Mouse (Mus musculus) kidney, adult 18-20 months (tissue): ENCODE measurements around the gene Sncg.
"Not testable (repeated sequence)": the region's sequence is repeated elsewhere in the genome, so short reads cannot be mapped to it uniquely, and the experiment has no call there.

ENCODE experiments used
- DNase-seq: peaks from one replicate; pipeline ENCODE4 v3.0.0; 2021

Sncg gene

DNA sequence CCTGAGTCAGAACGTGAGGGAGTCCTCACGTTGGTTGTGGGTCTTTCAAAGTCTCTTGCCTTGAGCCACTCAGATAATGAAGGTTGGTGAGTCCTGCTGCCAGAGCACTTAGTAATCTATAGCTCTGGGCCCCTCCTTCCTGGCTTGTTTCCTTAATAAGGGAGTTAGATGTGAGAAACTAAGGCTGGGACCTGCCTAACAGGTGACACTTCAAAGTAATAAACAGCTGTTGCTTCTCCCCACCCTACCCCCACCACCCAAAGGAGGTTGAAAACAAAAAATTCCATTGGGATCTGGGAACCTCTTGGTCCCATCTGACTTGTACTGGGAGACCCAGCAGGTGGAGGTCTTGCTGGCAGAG is 9.5 kb downstream of the Sncg start:
- no peak for DNase-seq

DNA sequence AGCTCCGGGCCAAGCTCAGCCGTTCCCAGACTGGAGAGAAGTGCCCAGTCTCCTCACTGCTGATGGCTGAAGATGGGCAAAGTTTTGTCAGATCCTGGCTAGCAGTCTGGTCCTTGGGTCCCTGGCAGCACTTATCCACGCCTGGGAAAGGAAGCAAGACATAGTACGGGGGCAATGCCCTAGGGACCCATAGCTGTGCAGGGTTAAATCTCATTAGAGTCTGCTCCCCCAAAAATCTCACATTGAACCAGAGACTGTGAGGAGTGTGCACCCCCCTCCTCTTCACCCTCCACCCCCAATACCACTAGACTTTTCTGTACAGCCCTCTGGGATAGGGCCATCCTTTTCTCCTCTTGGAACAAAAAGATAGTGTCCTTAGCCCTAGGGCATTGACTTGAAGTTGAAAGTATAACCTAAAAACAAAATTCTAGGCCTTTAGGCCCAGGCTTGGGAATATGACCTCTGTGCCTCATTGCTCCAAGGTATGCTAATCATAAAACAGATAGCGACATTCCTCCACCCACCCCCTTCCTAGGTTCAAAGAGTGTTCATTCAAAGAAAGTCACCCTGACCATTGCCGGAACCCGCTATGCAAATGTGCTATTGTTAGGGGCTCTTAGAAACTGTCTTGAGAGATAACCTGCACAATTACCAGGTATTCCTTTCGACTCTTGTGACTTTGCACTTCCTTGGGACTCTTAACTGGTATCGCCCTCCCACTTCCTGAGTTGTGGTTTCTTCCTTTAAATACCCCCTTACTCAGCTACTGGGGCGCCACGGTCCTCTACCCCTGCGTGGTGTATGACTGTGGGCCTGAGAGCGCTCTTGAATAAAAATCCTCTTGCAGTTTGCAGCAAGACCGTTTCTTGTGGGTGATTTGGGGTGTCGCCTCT is 10.1 kb downstream of the Sncg start:
- DNase-seq = not testable (repeated sequence)

GRCm38 (mm10) chr14:34363490-34364253 is 10.9 kb downstream of the Sncg start:
- DNase-seq = peak; percentile 67

DNA sequence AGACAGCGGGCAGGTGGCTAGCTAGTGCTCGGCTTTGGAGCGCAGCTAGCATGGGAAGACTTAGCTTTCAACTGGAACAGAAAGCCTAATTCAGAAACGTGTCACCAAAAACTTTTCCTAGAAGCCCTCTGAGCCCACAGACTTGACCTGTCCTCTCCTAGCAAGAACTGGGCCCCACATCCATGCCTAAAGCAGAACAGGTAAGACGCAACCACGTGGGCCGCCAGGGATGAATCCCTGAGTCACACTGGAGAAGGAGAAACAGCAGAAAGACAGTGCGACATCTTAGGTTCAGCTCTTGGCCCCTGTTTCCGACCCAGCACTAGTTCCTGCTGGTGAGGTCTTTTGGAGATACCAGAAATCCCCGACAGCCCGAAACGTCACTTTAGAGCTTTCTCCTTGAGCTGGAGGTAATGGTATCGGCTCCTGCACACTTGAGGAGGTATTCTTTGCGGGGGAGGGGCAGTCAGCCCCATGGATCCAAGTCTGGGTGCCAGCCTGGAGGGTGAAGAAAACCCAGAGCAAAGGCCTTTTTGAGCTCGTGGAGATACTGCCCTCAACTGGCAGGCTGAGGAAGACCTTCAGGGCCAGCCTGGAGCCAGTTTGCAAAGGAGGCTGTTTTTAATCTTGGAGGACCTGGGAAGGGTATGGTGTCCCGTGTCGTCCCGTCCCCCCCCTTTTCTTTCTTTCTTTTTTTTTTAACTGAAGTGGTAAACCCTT is 11.7 kb downstream of the Sncg start:
- DNase-seq = peak; percentile 81

DNA sequence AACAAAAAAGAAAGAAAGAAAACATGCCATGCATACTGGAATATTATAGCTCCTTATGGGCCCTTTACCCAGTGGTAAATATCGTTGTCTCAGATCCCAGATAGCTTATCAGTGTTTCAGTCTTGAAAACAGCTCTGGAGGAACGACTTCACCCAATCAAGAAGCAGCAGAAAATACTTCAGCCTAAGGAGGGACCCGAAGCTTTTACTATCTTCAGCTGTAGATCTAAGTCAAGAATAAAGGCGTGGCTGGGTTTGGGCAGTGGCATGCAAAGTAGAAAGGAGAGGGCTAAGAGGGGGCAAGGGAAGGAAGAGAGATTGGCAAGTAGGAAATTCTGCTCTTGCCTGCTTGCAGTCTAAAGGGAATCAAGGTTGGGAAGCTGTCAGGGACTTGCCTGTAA is 12.5 kb downstream of the Sncg start:
- no peak for DNase-seq

- no peak for DNase-seq
These were observed 14.3 kb downstream of the Sncg start for GRCm38 (mm10) chr14:34360251-34360650.

- DNase-seq = no peak
These were observed 14.8 kb downstream of the Sncg start for GRCm38 (mm10) chr14:34359676-34360244.

DNA sequence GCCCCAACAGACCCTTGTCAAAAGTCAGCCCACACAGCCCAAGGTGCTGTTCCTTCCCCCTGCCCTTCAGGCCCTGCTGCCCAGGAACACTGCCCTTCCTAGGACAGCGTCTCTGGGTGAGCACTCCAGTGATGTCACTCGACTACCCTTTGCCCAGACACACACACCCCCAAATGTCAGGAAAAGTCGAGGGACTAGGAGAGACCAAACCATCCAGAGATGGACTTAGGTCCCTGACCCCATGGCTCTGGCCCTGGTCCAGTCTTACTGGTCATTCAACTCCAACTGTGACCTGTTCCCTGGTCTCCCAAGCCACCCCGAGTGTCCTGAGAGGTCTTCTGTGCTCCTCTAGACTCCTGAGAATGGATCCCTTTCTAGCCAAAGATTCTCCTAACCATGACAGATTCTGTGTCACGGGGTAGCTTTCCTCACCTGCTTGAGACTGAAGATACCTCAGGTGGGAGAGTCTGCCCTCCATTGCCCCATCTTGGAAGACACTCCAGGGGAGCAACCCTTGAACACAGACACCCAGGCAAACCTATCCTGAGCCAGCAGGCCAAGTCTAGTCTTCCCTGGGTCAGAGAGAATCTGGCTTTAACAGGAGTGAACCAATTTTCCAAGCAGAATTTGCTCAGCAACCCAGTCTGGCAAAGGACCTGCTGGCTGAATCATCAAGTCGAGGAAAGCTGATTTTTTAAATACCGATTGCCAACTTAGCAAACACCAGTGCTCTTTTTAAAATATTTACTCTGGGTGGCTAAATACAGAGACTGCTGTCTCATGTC is 16.7 kb downstream of the Sncg start:
- peak; percentile 80 for DNase-seq

- DNase-seq = no peak
These were observed 19.3 kb downstream of the Sncg start, which contains the start of gene Fam25c for GRCm38 (mm10) chr14:34355301-34355700. Fam25c (minus strand) TSS chr14:34355433.

DNA sequence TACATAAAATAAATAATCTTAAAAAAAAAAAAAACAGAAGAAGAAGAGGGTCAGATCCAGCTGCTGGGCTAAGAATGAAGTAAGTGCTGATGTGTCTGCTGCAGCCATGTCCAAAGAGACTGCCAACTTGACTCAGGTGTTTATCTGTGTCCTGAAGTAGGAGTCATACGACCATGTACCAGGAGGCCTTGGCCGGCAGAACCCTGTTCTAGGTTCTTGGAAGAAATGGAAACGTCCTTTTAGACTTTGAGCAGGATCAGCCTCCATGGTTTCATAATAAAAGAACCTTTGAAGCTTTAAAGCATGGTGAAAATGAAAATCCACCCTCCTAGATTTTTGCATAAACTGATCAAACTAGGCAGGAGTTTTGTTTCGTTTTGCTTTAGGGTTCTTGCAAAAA is 20.1 kb downstream of the Sncg start:
- no peak for DNase-seq

DNA sequence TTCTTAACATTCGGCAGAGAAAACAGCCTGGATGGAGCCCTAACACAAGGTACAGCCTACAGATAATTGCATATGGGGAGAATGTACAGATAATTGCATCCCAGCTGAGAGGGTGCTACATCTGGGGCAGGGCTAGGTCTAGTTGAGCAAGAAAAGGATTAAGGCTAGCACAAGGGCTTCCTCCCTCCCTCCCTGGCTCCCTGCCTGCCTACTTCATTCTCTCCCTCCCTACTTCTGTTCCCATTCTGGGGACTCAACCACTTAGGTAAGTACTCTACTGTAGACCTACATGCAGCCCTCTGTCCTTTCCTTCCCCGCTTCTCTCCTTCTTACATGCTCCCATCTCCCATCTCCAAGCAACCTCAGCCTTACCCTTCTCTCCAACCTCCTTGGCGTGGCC is 21.3 kb downstream of the Sncg start:
- no peak for DNase-seq

- no peak for DNase-seq
These were observed 22.1 kb downstream of the Sncg start for GRCm38 (mm10) chr14:34352523-34352922.

GRCm38 (mm10) chr14:34351660-34352059 is 22.9 kb downstream of the Sncg start:
- no peak for DNase-seq

DNA sequence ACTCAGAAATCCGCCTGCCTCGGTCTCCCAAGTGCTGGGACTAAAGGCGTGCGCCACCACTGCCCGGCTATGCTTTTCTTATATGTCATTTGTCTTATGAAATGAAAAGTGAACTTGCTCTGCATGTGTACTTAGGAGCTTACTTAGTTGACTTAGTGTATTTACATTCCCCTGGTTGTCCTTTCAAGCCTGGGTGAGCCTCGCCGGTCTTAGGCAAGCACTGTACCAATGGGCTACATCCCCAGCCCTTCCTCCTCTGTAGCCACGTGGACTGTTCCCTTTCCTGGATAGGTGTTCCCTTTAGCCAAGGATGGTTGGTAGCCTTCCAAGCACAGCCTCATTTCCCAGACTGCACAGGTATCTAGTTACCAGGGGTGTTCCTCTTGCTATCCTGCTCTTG is 25.6 kb downstream of the Sncg start:
- DNase-seq = no peak

DNA sequence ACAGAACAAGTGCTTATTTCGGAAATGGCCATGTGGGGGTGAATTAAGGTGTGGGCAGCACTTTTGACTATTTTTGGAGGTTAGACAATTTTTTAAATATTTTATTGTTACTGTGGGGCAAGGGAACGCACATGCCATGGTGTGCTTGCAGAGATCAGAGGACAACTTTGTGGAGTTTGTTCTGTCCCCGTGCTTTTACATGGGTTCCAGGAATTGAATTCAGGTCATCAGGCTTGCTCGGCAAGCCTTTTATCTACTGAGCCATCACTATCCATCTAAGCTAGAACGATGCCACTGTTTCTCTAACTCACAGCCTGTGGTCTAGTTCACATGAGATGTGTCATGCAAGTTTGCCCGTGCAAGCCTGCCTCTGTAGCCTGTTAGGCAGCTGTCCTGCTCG is 26.3 kb downstream of the Sncg start:
- DNase-seq = no peak

- no peak for DNase-seq
These were observed 27.5 kb downstream of the Sncg start for GRCm38 (mm10) chr14:34347084-34347483.

GRCm38 (mm10) chr14:34345771-34346566 is 28.6 kb downstream of the Sncg start:
- DNase-seq = no peak

DNA sequence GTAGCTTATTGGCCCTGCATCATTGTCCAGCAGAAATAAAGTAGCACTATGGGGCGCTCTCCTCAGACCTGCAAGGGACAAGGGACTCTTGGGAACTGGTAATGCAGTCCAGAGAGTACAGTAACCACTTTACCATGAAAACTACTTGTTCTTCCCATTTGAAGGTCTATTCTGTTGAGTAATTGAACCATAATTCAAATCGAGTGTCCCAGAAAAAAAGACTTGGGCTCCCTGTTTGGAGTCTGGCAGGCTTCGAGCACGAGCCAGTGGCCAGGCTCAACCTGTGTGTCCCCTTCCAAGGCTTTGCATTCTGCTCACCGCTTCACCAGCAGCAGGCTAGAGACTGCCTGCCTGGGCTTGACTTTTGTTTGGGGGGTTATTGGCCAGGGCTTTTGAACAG is 30.2 kb downstream of the Sncg start:
- no peak for DNase-seq

DNA sequence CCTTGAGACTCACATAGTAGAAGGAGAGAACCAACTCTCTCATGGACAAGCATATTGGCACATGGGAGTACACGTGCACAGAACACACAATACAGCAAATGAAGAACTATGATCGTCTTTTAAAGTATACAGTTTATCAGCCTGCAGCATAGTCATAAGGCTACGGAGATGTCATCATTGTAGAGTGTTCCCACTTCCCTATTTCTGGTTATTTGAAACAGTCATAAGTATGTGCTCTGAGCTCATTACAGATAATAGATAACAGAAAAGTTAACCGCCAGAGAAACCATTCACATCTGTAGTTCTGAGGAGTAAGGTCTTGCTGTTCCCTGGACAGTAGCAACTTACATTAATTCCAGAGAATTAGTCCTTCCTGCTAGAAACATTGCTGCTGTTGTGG is 31.5 kb downstream of the Sncg start:
- no peak for DNase-seq

DNA sequence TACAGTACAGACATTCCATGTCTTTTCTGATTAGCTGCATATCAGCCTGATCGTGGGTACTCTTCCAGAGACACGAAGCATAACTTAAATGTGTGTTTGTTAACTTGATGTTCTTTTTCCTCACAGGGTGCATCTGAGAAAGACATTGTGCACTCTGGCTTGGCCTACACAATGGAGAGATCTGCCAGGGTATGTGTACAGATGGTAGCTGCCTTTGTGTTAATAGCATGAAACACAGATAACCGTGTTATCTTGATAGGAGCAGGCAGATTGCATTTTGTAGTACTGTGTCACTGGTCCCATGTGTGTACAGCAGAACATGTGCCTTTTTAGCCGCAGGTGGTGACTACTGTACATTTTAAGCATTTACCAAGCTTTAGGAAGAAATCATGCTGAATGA is 32.6 kb downstream of the Sncg start:
- DNase-seq = no peak

- DNase-seq = no peak
These were observed 35.1 kb downstream of the Sncg start for GRCm38 (mm10) chr14:34339446-34339845.
